Mouse (Mus musculus): Measurements from ENCODE around the gene Cacna2d2. TPM values are rescaled to one million over a fixed set of nuclear protein-coding genes. Genes with fewer than 3 reads are reported as not detected.

Cacna2d2 gene
- total RNA-seq (2015) (0.42 and 1.5 TPM in 2 replicates), total RNA-seq (2017) (0.30 and 0.37 TPM in 2 replicates)

DNA sequence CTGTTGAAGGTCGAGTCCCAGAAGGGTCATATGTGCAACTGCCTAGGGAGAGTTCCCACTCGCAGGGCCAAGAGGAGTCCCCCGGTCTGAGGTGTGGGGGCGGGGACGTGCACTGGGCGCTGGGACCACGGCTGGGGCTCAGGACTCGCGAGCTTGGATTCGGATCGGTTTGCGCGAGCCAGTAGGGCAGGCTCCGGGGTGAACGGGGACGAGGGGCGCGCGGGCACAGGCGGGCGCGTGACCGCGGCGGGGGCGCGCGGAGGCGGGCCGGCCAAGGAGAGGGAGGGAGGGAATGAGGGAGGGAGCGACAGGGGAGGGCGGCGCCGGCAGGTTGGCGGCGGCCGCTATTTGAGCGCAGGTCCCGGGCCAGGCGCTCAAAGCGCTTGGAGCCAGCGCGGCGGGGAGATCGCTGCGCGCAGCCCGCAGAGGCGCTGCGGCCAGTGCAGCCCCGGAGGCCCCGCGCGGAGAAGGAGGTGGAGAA is at the start of gene Cacna2d2:
Gene Cacna2d2, plus strand, starts transcription at position 122 of the 481 bp plus-strand sequence.
- peak; percentile 15; the same call in 1 of the 2 replicates for ATAC-seq (replicated peaks; ENCODE audit: poor library complexity)

GRCm38 (mm10) chr9:107354826-107355225 is 44.6 kb upstream of the Cacna2d2 start:
- ATAC-seq (replicated peaks; ENCODE audit: poor library complexity): no peak

- peak; percentile 76 for ATAC-seq (replicated peaks; ENCODE audit: poor library complexity)
Observed at GRCm38 (mm10) chr9:107355870-107356765, 43.3 kb upstream of the Cacna2d2 start.

DNA sequence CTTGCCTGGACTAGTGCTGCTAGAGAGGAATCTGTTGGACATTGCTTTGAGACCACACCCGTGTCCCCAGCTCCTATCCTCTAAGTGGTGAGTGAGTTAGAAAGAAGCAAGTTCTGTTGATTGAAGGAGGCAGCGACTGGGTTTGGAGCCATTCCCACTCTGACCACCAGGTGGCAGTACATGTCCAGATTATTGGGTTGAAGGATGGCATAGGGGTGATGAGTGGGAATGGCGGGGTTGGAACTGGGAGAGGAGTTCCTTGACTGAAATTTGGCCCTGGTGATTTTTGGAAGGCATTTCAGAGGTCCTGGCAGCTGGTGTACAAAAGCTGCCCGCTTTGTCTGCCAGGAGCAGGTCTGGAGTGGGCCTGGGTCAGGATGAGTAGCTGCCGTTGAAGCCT is 41.8 kb upstream of the Cacna2d2 start:
- ATAC-seq (replicated peaks; ENCODE audit: poor library complexity): peak; percentile 71

- no peak for ATAC-seq (replicated peaks; ENCODE audit: poor library complexity)
Observed at GRCm38 (mm10) chr9:107360989-107361388, 38.4 kb upstream of the Cacna2d2 start.

GRCm38 (mm10) chr9:107366644-107367043 is 32.8 kb upstream of the Cacna2d2 start:
- peak; percentile 60 for ATAC-seq (replicated peaks; ENCODE audit: poor library complexity)

DNA sequence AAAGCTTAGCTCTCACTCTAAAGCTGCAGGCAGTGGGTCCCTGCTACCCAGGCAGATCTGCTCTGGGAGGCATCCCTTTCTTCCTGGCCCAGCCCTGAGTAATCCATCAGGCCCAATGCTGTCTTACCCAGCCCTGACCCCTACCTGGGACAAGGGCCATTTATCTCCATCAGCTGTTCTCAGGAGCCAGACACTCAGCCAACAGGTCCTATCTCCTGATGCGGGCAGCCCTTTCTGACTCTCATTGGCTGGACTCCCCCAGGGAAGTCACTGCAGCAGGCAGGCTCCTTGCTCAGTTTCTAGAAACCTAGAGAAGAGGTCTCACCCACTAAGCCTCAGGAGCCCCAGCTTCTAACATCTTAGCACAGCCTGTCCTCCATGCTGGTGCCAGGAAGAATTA is 31.1 kb upstream of the Cacna2d2 start:
- ATAC-seq (replicated peaks; ENCODE audit: poor library complexity): no peak

DNA sequence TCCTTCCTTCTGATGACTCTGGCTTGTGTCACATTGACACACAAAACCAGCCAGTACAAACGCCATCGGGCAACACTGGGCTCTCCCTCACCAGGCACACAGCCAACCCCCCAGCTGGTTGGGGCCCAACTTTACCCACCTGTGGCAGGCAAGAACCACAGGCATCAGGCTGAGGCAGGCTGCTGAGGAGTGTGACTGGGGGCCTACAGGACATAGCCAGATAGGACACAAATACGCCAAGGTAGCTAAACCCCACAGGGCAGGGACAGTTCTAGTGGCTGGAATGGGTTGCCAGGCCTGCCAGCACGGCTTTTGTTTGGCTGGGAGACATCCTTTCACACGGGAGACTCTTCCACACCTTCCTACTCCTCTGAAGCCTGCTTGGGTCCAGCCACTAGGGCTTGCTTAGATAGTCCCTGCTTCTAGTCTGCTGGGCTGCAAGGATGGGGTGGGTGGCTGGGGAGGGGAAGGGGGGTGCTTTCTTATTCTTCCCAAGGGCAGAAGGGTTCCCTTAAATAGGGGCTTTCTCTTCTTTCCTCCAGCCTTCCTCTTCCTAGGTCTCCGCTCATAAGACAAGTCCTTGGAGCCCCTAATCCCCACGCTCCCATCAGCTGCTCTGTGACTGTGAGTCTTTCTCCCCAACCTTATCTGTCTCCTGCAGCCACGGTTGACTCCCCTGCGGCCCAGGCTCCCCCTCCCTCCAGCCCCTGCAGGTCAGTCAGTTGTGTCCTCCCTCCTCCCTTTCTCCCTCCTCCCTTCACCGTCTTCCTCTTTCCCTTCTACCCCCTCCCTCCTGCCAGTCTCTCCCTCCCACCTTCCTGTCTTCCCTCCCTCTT is 29.9 kb upstream of the Cacna2d2 start:
- peak; percentile 62 for ATAC-seq (replicated peaks; ENCODE audit: poor library complexity)

GRCm38 (mm10) chr9:107370106-107370463 is 29.3 kb upstream of the Cacna2d2 start:
- ATAC-seq (replicated peaks; ENCODE audit: poor library complexity): no peak

DNA sequence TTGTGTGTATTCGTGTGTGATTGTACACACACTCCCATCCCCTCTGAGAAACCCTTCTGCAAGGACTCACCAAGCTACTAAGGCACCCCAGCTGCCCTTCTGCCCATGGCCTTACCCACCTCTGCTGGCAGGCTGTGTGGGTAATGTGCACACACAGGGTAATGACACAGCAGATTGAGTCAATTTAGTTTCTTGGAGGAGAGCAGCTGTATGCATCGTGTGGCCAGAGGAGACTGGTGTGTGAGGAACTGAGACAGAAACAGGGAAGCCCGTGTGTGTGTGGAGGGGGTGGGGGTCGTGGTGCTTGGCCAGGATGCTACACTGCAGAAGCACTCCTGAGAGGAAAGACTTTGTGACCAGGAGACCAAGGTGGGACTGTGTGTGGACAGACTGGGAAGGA is 27.0 kb upstream of the Cacna2d2 start:
- ATAC-seq (replicated peaks; ENCODE audit: poor library complexity): peak; percentile 84

GRCm38 (mm10) chr9:107374623-107375022 is 24.8 kb upstream of the Cacna2d2 start:
- no peak for ATAC-seq (replicated peaks; ENCODE audit: poor library complexity)

GRCm38 (mm10) chr9:107375451-107375850 is 24.0 kb upstream of the Cacna2d2 start:
- ATAC-seq (replicated peaks; ENCODE audit: poor library complexity): no peak

DNA sequence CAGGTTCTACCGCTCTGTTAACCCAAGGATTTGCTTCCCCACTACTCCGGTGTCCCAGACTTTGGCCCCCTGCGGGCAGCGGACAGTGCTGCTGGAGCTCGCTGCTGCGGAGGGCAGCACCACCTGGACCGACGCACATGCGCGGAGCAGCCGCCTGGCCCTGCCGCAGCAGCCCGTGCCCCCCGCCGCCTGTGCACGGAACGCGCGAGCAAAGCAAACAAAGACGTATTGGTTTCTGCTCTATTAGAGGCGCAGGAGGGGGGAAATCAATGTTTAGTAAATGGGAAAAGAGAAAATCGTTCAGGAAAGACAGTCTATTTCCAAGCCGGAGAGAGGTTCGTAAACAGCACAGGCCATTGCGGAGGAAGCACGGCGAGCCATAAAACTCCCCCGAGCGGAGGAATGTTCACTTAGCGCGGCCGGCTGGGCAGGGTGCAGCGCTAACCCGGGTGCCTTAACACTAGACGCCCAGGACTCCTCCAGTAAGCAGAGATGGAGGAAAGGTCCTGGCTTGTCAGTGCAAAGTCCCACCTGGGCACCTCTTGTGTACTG is 21.4 kb upstream of the Cacna2d2 start:
- ATAC-seq (replicated peaks; ENCODE audit: poor library complexity): no peak

DNA sequence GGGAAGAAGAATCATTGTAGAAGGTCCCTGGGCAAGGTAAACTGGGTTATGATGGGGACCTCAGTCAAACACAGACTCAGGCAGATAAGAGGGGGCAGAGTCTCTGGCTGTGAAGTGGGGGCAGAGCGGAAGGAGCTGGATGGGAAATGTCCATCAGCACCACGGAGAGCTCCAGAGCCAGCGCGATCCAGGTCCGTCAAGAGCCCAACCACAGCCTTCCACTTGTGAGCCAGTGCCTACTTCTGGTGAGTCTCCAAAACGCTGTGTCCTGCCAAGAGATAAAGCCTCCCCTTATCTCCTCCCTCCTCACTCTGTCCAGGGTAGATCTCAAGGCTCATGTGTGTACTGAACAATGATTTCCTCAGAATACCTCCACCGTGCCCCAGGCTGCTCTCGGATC is 17.7 kb upstream of the Cacna2d2 start:
- ATAC-seq (replicated peaks; ENCODE audit: poor library complexity): peak; percentile 81

DNA sequence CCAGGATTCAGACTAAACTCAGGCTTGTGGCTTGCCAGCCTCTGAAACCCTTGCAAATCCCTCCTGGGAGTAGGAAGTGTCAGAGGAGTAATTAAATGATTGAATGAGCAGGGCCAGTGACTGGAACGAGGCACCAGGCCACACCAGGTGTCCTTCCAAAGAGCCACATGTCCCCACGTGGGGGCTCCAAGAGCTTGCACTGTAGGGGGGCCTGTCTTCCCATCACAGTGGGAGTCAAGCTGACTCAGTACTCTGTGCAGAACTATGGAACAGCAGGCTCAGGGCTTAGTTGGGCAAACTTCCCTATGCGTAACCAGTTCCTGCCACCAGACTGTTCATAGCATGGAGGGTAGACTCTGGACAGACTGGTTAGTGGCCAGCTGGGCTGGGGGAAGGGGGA is 15.0 kb upstream of the Cacna2d2 start:
- ATAC-seq (replicated peaks; ENCODE audit: poor library complexity): no peak

GRCm38 (mm10) chr9:107386722-107387121 is 12.7 kb upstream of the Cacna2d2 start:
- ATAC-seq (replicated peaks; ENCODE audit: poor library complexity): no peak; the same call in 1 of the 2 replicates

DNA sequence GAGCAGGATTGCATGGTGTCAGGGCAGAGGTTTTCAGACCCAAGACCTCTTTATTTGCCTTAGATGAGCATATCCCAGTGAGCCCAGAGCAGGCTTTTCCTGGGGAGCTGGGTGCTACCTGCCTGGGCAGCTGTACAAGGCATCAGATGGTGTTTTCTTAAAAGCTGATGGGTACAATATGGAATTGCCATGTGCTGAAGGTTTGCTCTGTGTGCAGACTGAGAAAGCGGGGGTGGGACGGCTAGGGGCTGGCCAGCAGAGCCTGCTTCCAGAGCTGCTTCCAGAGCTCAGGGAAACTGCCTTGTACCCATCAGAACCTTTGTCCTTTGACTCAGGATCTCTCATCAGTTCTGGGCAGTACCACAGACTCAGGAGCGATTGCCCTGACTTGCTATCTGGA is 11.7 kb upstream of the Cacna2d2 start:
- ATAC-seq (replicated peaks; ENCODE audit: poor library complexity): no peak

DNA sequence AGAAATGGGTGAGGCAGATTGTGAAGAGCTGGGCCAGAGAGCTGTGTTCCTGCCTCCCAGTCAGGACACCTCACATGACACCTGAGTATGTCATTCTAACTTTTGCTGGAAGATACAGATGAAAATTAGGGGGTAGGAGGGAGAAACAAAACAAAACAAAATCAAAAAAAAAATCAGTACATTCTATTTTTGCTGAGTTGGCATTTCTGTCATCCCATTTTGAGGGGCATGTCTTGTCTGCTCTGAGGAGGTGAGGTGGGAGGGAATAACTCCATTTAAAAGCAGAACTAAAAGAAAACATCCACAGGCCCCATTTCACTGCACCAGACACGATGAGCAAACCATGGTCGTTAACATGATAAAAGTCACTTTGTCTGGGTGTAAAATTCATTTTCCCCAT is 11.1 kb upstream of the Cacna2d2 start:
- ATAC-seq (replicated peaks; ENCODE audit: poor library complexity): no peak

GRCm38 (mm10) chr9:107396397-107396796 is 3.0 kb upstream of the Cacna2d2 start:
- 0 out of 2 replicates have a peak, but pooled peaks have one; percentile 44 for ATAC-seq (replicated peaks; ENCODE audit: poor library complexity)

DNA sequence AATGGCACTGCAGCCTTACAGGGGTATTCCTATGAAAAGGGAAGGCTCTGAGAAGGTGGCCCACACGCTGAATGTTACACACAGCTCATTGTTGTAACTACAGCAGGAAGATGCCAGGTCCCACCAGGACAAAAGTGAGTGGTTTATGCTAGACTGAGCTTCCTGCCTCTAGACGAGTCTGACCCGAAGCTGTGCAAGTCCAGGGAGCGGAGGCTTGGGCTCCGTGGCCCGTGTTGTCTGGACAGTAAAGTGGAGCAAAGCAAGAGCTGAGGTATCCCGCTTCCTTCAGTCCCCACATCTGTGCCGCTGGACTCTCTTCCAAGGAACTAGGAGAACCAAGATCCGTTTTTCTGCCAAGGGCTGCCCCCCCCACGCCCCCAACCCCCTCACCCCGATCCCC is 444 bp upstream of the Cacna2d2 start:
- no peak for ATAC-seq (replicated peaks; ENCODE audit: poor library complexity)

DNA sequence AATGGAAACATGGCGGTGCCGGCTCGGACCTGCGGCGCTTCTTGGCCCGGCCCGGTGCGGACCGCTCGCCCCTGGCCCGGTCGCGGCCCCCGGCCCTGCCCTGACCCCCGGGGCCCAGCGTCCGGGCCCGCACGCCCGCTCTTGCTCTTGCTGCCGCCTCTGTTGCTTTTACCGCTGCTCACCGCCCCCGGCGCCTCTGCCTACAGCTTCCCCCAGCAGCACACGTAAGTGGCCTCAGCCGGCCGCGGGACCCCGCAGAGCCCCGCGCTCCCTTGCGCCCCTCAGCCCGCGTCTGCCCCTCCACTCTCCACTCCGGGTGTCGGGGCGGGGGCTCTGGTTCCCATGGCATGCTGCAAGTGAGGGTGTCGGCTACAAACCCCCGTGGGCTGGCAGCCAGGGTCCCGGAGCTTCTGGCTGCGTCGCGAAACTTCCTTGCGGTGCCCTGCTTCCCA is 674 bp downstream of the Cacna2d2 start:
- ATAC-seq (replicated peaks; ENCODE audit: poor library complexity): no peak

Data from megakaryocyte progenitor cell, adult 5-6 weeks (primary cell).